Mouse (Mus musculus) intestine, postnatal 0 days (tissue): Measurements from ENCODE around the gene 9130023H24Rik. TPM values are rescaled to one million over a fixed set of nuclear protein-coding genes. Genes with fewer than 3 reads are reported as not detected.

Source experiments
- ATAC-seq: fragments of 200-750 bp; cut with Nextera tagmentation; 2 replicates; pipeline ENCODE4 v1.8.0; 2017; ENCODE audit warnings: mild to moderate bottlenecking, moderate TSS enrichment, moderate library complexity
- H3K27ac ChIP-seq: fragments of 300-500 bp; sonication (generic); 2 replicates; pipeline ENCODE4 v1.5.1; 2014; ENCODE audit warnings: mild to moderate bottlenecking, low read depth, low read length, moderate library complexity
- H3K27me3 ChIP-seq: fragments of 300-500 bp; sonication (generic); replicated peaks from 2 replicates; pipeline ENCODE4 v1.6.1; 2014; ENCODE audit warnings: low read length, mixed read lengths; ENCODE audit not compliant: control insufficient read depth, insufficient read depth
- H3K36me3 ChIP-seq: fragments of 300-500 bp; sonication (generic); 2 replicates; pipeline ENCODE4 v1.6.1; 2014; ENCODE audit warnings: mild to moderate bottlenecking, moderate library complexity; ENCODE audit not compliant: control insufficient read depth, insufficient read depth
- H3K4me1 ChIP-seq: fragments of 300-500 bp; sonication (generic); replicated peaks from 2 replicates; pipeline ENCODE4 v1.6.1; 2014; ENCODE audit warnings: antibody characterized with exemption, low read length, mixed read lengths; ENCODE audit not compliant: control insufficient read depth, insufficient read depth
- H3K4me2 ChIP-seq: fragments of 300-500 bp; sonication (generic); replicated peaks from 2 replicates; pipeline ENCODE4 v1.6.1; 2014; ENCODE audit warnings: low read depth, mild to moderate bottlenecking, moderate library complexity
- H3K4me3 ChIP-seq: fragments of 300-500 bp; sonication (generic); 2 replicates; pipeline ENCODE4 v1.5.1; 2014; ENCODE audit warnings: low read depth, low read length
- H3K9ac ChIP-seq: fragments of 300-500 bp; sonication (generic); 2 replicates; pipeline ENCODE4 v1.6.1; 2014; ENCODE audit warnings: mild to moderate bottlenecking, low read depth, low read length
- H3K9me3 ChIP-seq: fragments of 300-500 bp; sonication (generic); 2 replicates; pipeline ENCODE4 v1.6.1; 2016; ENCODE audit warnings: mixed run types; ENCODE audit not compliant: control insufficient read depth
- CTCF ChIP-seq: sonication (generic); IDR thresholded peaks from 2 replicates; pipeline ENCODE4 v1.5.1; 2016; ENCODE audit warnings: low read depth, mild to moderate bottlenecking, control low read depth, antibody characterized with exemption, moderate library complexity
- WGBS: fragments of 180-500 bp; shearing (Covaris S2); extraction: QIAGEN DNeasy Blood & Tissue Kit; methylation state at CpG from one replicate; pipeline ENCODE4 v1.1.7; 2014; 5-methylcytosine and 5-hydroxymethylcytosine counted together
- polyA plus RNA-seq: library from polyadenylated mRNA; unstranded; fragments of >200 nt; fragmentation: Nextera tagmentation; extraction: Ambion mirVana; gene quantifications from 2 replicates; pipeline ENCODE4 v1.2.1, GENCODE M21; 2015

Gene 9130023H24Rik
- polyA plus RNA-seq, 1 experiment from 2014 or later, result 3.6 TPM

DNA sequence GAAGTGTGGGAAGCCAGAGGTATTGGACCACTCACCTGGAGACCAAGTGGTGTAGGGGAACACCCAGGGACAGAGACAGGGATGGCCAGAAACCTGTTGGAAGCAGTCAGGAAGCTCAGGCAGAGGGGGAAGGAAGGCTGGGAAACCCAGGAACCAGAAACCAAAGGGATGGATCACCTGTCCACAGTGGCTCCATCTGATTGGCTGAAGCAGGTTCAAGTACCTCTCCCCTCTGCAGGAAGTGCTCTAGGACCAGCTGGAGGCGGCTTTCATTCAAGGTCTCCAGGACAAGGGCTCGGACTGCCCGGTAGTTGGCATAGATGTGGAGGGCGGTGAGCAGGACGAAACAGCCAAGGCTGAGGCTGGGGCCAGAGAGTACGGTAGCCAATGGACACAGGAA lies 38.2 kb upstream of the 9130023H24Rik start:
- no peaks in the 10 kb centered on the region for H3K9me3 ChIP-seq
- 97% methylated on average over 6 of the region's 6 CpGs for WGBS
- no peak for ATAC-seq
- peaks cover 84% of the 10 kb centered on the region for H3K36me3 ChIP-seq
- H3K4me1 ChIP-seq, result no peaks in the 10 kb centered on the region
- no peak overlapping the region for H3K27ac ChIP-seq
- H3K4me2 ChIP-seq, result no peak overlapping the region
- no peaks in the 10 kb centered on the region for H3K27me3 ChIP-seq
- no peak for TF ChIP-seq CTCF
- no peak overlapping the region for H3K9ac ChIP-seq
- H3K4me3 ChIP-seq, result no peak overlapping the region

DNA sequence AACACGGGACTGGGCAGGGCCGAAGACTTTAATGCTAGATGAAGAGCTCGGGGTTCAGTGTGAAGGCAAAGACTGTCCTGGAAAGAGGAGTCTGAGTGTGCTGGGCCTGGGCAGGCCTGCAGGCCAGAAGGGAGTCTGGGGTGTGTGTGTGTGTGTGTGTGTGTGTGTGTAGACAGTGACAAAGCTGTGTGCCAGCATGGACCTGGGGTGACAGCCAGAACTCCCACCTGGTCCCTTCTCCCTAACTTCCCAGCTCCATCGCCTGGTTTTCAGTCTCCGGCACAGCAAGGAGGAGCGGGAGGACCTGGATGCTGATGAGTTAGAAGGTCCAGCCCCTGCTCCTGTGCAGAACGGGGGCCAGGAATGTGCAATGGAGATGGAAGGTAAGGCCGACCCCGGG lies 33.7 kb upstream of the 9130023H24Rik start:
- Histone ChIP-seq H3K36me3 (peaks cover 50% of the 10 kb centered on the region), H3K4me3 (no peak overlapping the region), H3K4me1 (no peaks in the 10 kb centered on the region), H3K9me3 (no peaks in the 10 kb centered on the region), H3K9ac (no peak overlapping the region), H3K27ac (no peak overlapping the region), H3K4me2 (no peak overlapping the region), H3K27me3 (no peaks in the 10 kb centered on the region)
- TF ChIP-seq CTCF, result no peak
- 92% methylated on average over 9 of the region's 9 CpGs for WGBS
- no peak for ATAC-seq

DNA sequence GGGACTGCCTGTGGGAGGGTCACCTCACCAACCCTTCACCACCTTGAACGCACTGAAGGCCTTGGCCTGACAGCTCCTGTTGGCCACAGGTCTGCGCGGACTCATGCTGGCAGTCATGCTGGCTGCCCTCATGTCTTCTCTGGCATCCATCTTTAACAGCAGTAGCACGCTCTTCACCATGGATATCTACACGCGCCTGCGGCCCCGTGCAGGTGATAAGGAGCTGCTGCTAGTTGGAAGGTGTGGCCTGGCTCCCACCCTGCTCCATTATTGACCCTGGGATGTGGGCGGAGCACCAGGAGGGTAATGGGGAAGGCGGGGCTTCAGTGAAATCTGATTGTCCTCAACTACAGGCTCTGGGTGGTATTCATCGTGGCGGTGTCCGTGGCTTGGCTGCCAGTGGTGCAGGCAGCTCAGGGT lies 32.6 kb upstream of the 9130023H24Rik start:
- H3K9ac ChIP-seq, result no peak overlapping the region
- no peak overlapping the region for H3K27ac ChIP-seq
- 31% methylated on average over 13 of the region's 13 CpGs for WGBS
- H3K4me3 ChIP-seq, result no peak overlapping the region
- H3K4me2 ChIP-seq, result peak overlapping the region; percentile 27
- H3K36me3 ChIP-seq, result peaks cover 40% of the 10 kb centered on the region
- no peak for TF ChIP-seq CTCF
- peak; percentile 69 for ATAC-seq
- no peaks in the 10 kb centered on the region for H3K4me1 ChIP-seq
- H3K9me3 ChIP-seq, result no peaks in the 10 kb centered on the region
- no peaks in the 10 kb centered on the region for H3K27me3 ChIP-seq

- WGBS, result 76% methylated on average over 7 of the region's 7 CpGs
- Histone ChIP-seq H3K27me3 (no peaks in the 10 kb centered on the region), H3K4me3 (no peak overlapping the region), H3K27ac (no peak overlapping the region), H3K4me1 (no peaks in the 10 kb centered on the region), H3K36me3 (peaks cover 17% of the 10 kb centered on the region), H3K9ac (no peak overlapping the region), H3K4me2 (no peak overlapping the region), H3K9me3 (no peaks in the 10 kb centered on the region)
- no peak for ATAC-seq
- TF ChIP-seq CTCF, result no peak
Measured at GRCm38 (mm10) chr7:128267813-128268212, 30.0 kb upstream of the 9130023H24Rik start.

- Histone ChIP-seq H3K36me3 (peaks cover 14% of the 10 kb centered on the region), H3K9me3 (no peaks in the 10 kb centered on the region), H3K27ac (no peak overlapping the region), H3K4me3 (no peak overlapping the region), H3K9ac (no peak overlapping the region), H3K4me1 (no peaks in the 10 kb centered on the region), H3K27me3 (no peaks in the 10 kb centered on the region), H3K4me2 (no peak overlapping the region)
- no peak for TF ChIP-seq CTCF
- WGBS, result 63% methylated on average over 13 of the region's 13 CpGs
- no peak for ATAC-seq
Measured at GRCm38 (mm10) chr7:128267391-128267790, 29.6 kb upstream of the 9130023H24Rik start.

GRCm38 (mm10) chr7:128266056-128266455 lies 28.2 kb upstream of the 9130023H24Rik start:
- peaks cover 3% of the 10 kb centered on the region; the same call in 1 of the 2 replicates for H3K36me3 ChIP-seq
- no peak for ATAC-seq
- no peak for TF ChIP-seq CTCF
- no peak overlapping the region for H3K4me3 ChIP-seq
- H3K27ac ChIP-seq, result no peak overlapping the region
- no peaks in the 10 kb centered on the region for H3K27me3 ChIP-seq
- WGBS, result 69% methylated on average over 5 of the region's 5 CpGs
- H3K9me3 ChIP-seq, result no peaks in the 10 kb centered on the region
- no peak overlapping the region for H3K9ac ChIP-seq
- no peaks in the 10 kb centered on the region for H3K4me1 ChIP-seq
- no peak overlapping the region for H3K4me2 ChIP-seq

- H3K27ac ChIP-seq, result no peak within 1 kb of the TSS
- H3K4me3 ChIP-seq, result no peak within 1 kb of the TSS
- TF ChIP-seq CTCF, result no peak
- H3K36me3 ChIP-seq, result no peaks in the 10 kb centered on the region
- no peaks in the 10 kb centered on the region for H3K4me1 ChIP-seq
- ATAC-seq, result no peak
- no peaks in the 10 kb centered on the region for H3K9me3 ChIP-seq
- 81% methylated on average over 6 of the region's 6 CpGs for WGBS
- H3K9ac ChIP-seq, result no peak within 1 kb of the TSS
- no peaks in the 10 kb centered on the region for H3K27me3 ChIP-seq
- H3K4me2 ChIP-seq, result no peak within 1 kb of the TSS
Measured at GRCm38 (mm10) chr7:128265411-128265810, 27.6 kb upstream of the 9130023H24Rik start, which contains the start of gene Slc5a2. Slc5a2 (plus strand) TSS chr7:128265657.
